Comparison of ENCODE assay signal across 8 mouse cellular contexts in the genomic region with DNA sequence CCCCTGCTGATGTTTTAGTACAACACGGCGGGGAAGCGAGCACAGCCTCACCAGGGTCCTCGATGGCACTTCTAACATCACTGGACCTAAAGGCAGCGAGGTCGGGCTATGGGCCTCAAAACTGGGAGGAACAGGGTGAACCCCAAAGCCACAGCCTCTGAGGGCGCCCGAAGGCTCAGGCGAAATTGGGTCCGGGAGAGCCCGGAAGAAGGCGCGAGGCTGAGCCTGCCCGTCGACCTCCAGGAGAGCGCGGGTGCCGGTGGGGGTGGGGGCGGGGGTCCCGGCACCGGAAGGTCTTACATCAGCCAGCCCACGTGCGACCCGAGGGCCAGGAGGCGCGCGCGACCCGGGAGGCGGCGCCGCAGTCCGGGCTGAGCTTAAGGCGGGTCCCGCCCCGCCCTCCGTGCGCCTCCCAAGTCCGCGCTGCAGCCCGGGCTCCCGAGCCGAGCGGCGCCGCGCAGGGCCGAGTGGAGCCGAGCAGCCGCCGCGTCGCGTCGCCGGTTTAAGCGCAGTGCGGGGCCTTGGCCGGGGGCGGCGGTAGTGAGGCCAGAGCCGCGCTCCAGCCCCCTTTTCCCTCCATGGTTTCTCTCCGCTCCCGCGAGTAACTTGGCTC. TPM values are rescaled to one million over a fixed set of nuclear protein-coding genes. Genes with fewer than 3 reads are reported as not detected.
A peak's percentile ranks its signal among the peaks of the same experiment; 100 is the strongest.
DNase-seq lines count a peak whose midpoint lies in the region; ATAC-seq and TF ChIP-seq lines count a peak whose summit lies in the region.

A gene (plus strand): TSS at position 384 of the 613 bp plus-strand sequence.

- H3K36me3 ChIP-seq in forebrain, embryonic 15.5 days, result no peaks in the 10 kb centered on the region
- 0 out of 2 replicates have a peak, but pooled peaks cover 2% of the 10 kb centered on the region for H3K36me3 ChIP-seq in lung, embryonic 14.5 days (ENCODE audit: insufficient read depth)
- no peaks in the 10 kb centered on the region for H3K36me3 ChIP-seq in thymus, adult 2 months (ENCODE audit: control insufficient read depth, insufficient read depth, low read length)

- 0 out of 2 replicates have a peak, but pooled peaks have one; percentile 29 for TF ChIP-seq POLR2A in olfactory bulb, adult 2 months (IDR thresholded peaks at IDR 0.05; ENCODE audit: insufficient read depth, low read depth, low read length)
- 0 out of 2 replicates have a peak, but pooled peaks have one; percentile 39 for TF ChIP-seq POLR2A in thymus, adult 2 months (IDR thresholded peaks at IDR 0.05; ENCODE audit: control insufficient read depth, extremely low read depth, insufficient read depth, low read length, poor library complexity)

- H3K27me3 ChIP-seq in forebrain, embryonic 15.5 days, result no peaks in the 10 kb centered on the region
- no peaks in the 10 kb centered on the region for H3K27me3 ChIP-seq in lung, embryonic 14.5 days (ENCODE audit: insufficient read depth, low read length)
- H3K27me3 ChIP-seq in thymus, adult 2 months (ENCODE audit: control insufficient read depth, insufficient read depth, low read length), result no peaks in the 10 kb centered on the region

- peak; percentile 93 for DNase-seq in ES-CJ7 (ENCODE audit: low read depth, low spot score)
- DNase-seq in cerebellum, adult 11 months, result peak; percentile 91
- peak; percentile 95 to 96 for DNase-seq in heart, postnatal 36 days
- peak; percentile 87 to 93 for DNase-seq in layer of hippocampus, adult 2 months (ENCODE audit: low spot score in 2 of 2)
- peak; percentile 97 for DNase-seq in lung, embryonic 14.5 days
- peak; percentile 95 for DNase-seq in thymus, adult 2 months

- peak within 1 kb of the TSS; percentile 90 for H3K4me2 ChIP-seq in forebrain, embryonic 15.5 days (replicated peaks)
- peak within 1 kb of the TSS; percentile 82 for H3K4me2 ChIP-seq in lung, embryonic 14.5 days

- peak within 1 kb of the TSS; percentile 98 for H3K27ac ChIP-seq in forebrain, embryonic 15.5 days (replicated peaks)
- H3K27ac ChIP-seq in layer of hippocampus, adult 2 months, result peak within 1 kb of the TSS; percentile 97
- H3K27ac ChIP-seq in lung, embryonic 14.5 days (ENCODE audit: low read depth), result peak within 1 kb of the TSS; percentile 100
- H3K27ac ChIP-seq in olfactory bulb, adult 2 months (ENCODE audit: insufficient read depth, low read depth, low read length), result peak within 1 kb of the TSS; percentile 89
- peak within 1 kb of the TSS; percentile 91 for H3K27ac ChIP-seq in thymus, adult 2 months (ENCODE audit: control insufficient read depth, insufficient read depth, low read length)

- H3K4me3 ChIP-seq in forebrain, embryonic 15.5 days, result peak within 1 kb of the TSS; percentile 92
- H3K4me3 ChIP-seq in layer of hippocampus, adult 2 months, result peak within 1 kb of the TSS; percentile 87
- H3K4me3 ChIP-seq in lung, embryonic 14.5 days (ENCODE audit: low read depth, low read length), result peak within 1 kb of the TSS; percentile 90
- peak within 1 kb of the TSS; percentile 92 for H3K4me3 ChIP-seq in olfactory bulb, adult 2 months (ENCODE audit: insufficient read depth, low read depth, low read length)
- peak within 1 kb of the TSS; percentile 100 for H3K4me3 ChIP-seq in thymus, adult 2 months (ENCODE audit: control insufficient read depth, insufficient read depth, low read length)

- TF ChIP-seq CTCF in layer of hippocampus, adult 2 months (conservative IDR thresholded peaks at IDR 0.05), result peak; percentile 81
- peak; percentile 56 for TF ChIP-seq CTCF in lung, embryonic 14.5 days (IDR thresholded peaks at IDR 0.05; ENCODE audit: low read depth)
- TF ChIP-seq CTCF in olfactory bulb, adult 2 months (IDR thresholded peaks at IDR 0.05; ENCODE audit: insufficient read depth, low read depth, low read length), result peak; percentile 44; the same call in 1 of the 2 replicates
- TF ChIP-seq CTCF in thymus, adult 2 months (IDR thresholded peaks at IDR 0.05; ENCODE audit: borderline replicate concordance, control insufficient read depth, extremely low read depth, insufficient read depth, low read length, poor library complexity), result peak; percentile 68

- peaks cover 37% of the 10 kb centered on the region for H3K4me1 ChIP-seq in forebrain, embryonic 15.5 days
- peaks cover 16% of the 10 kb centered on the region for H3K4me1 ChIP-seq in lung, embryonic 14.5 days (ENCODE audit: insufficient read depth)
- peaks cover 9% of the 10 kb centered on the region for H3K4me1 ChIP-seq in olfactory bulb, adult 2 months (ENCODE audit: control insufficient read depth, insufficient read depth, low read length)
- H3K4me1 ChIP-seq in thymus, adult 2 months (replicated peaks; ENCODE audit: control insufficient read depth, insufficient read depth, low read length), result peaks cover 48% of the 10 kb centered on the region

- H3K9ac ChIP-seq in forebrain, embryonic 15.5 days (replicated peaks), result peak within 1 kb of the TSS; percentile 94
- peak within 1 kb of the TSS; percentile 100 for H3K9ac ChIP-seq in lung, embryonic 14.5 days

- peak; percentile 96 for ATAC-seq in forebrain, embryonic 15.5 days (replicated peaks)
- ATAC-seq in lung, embryonic 14.5 days (ENCODE audit: insufficient read depth), result peak; percentile 96

- WGBS in forebrain, embryonic 15.5 days, result under 1% methylated on average over 60 of the region's 66 CpGs
- WGBS in lung, embryonic 14.5 days, result under 1% methylated on average over 59 of the region's 66 CpGs
- 0% methylated on average over 64 of the region's 66 CpGs for WGBS in olfactory bulb, adult 2 months
- WGBS in thymus, adult 2 months, result under 1% methylated on average over 65 of the region's 66 CpGs

- H3K9me3 ChIP-seq in forebrain, embryonic 15.5 days, result no peaks in the 10 kb centered on the region
- H3K9me3 ChIP-seq in lung, embryonic 14.5 days (ENCODE audit: low read depth, low read length), result no peaks in the 10 kb centered on the region

- intact Hi-C loops in heart, postnatal 36 days (cut with DNase I), result loop anchor here (2.0 to 5.0 kb wide), 2 partner anchors 60 to 248 kb away; no protein-coding TSS in a partner anchor

RNA-seq across cellular contexts. Expression of the gene that starts here (rescaled TPM):
- polyA plus RNA-seq in forebrain, embryonic 15.5 days (2015; fragmentation: Nextera tagmentation; extraction: Ambion mirVana), result 109 and 115 TPM in 2 replicates
- 10 to 100 TPM; 56.6 to 60.9 TPM for total RNA-seq in heart, postnatal 36 days (2021)
- total RNA-seq in layer of hippocampus, adult 2 months (2021), result 10 to 100 TPM; 54.4 to 56.5 TPM
- polyA plus RNA-seq in lung, embryonic 14.5 days (2014; fragmentation: Nextera tagmentation; extraction: Ambion mirVana), result 315 and 330 TPM in 2 replicates
- polyA plus RNA-seq in olfactory bulb, adult 2 months (2012; ENCODE audit: insufficient read depth, insufficient read length, low replicate concordance, missing spikeins), result not detected in 2 replicates
- polyA plus RNA-seq in thymus, adult 2 months (2012; rRNA removed), result 52.6 and 126 TPM in 2 replicates

Comparison
In these comparisons a context has a peak if more than half of its experiments do, and no peak if none do; other contexts are left out.
1. Peak in every context shown above with its lines: DNase-seq, ATAC-seq, H3K4me3 ChIP-seq and H3K27ac ChIP-seq.
2. RNA of the gene that starts here (polyA plus RNA-seq): 315 to 330 TPM in lung, embryonic 14.5 days, 109 to 115 TPM in forebrain, embryonic 15.5 days and 52.6 to 126 TPM in thymus, adult 2 months; not detected in olfactory bulb, adult 2 months; every median in the first group is over 10 times any median in the second.